Mouse (Mus musculus) cerebellum, adult 18-20 months (tissue): ENCODE data around the gene Pmpcb.

Source experiments
- DNase-seq, 2 experiments: peaks; one replicate each; pipeline ENCODE4 v3.0.0; 2021

Pmpcb gene

GRCm38 (mm10) chr5:21804837-21805236 lies 67.9 kb downstream of the Pmpcb start:
- no peak for DNase-seq
